Mouse (Mus musculus) heart, adult 2 months (tissue): ENCODE results near the gene Mutyh. TPM values are rescaled to one million over a fixed set of nuclear protein-coding genes. Genes with fewer than 3 reads are reported as not detected.

Experiments used
- DNase-seq, 2 experiments: peaks; one replicate each; pipeline ENCODE4 v3.0.0; 2021
- H3K27ac ChIP-seq: fragments of 200-600 bp; 2 replicates; pipeline ENCODE4 v1.8.1; 2022
- H3K27me3 ChIP-seq: fragments of 200-500 bp; 2 replicates; pipeline ENCODE4 v1.6.1; 2012; ENCODE audit warnings: mild to moderate bottlenecking, low read length, inconsistent platforms, mixed read lengths; ENCODE audit not compliant: control insufficient read depth, insufficient read depth
- H3K36me3 ChIP-seq: fragments of 200-500 bp; 2 replicates; pipeline ENCODE4 v1.6.1; 2012; ENCODE audit warnings: low read length, inconsistent platforms; ENCODE audit not compliant: control insufficient read depth, insufficient read depth
- H3K4me1 ChIP-seq: fragments of 200-500 bp; 2 replicates; pipeline ENCODE4 v1.6.1; 2011; ENCODE audit warnings: low read length; ENCODE audit not compliant: control insufficient read depth, insufficient read depth
- H3K4me3 ChIP-seq: fragments of 200-600 bp; 2 replicates; pipeline ENCODE4 v1.8.1; 2022
- H3K79me2 ChIP-seq: fragments of 200-500 bp; replicated peaks from 2 replicates; pipeline ENCODE4 v1.6.1; 2012; ENCODE audit warnings: mild to moderate bottlenecking, inconsistent platforms, low read length, moderate library complexity, mixed read lengths; ENCODE audit not compliant: control insufficient read depth, insufficient read depth
- H3K9ac ChIP-seq: fragments of 200-500 bp; 2 replicates; pipeline ENCODE4 v1.6.1; 2012; ENCODE audit warnings: low read depth, mild to moderate bottlenecking, control low read depth, inconsistent platforms, low read length, mixed read lengths
- CTCF ChIP-seq: fragments of 200-600 bp; IDR thresholded peaks from 2 replicates; pipeline ENCODE4 v1.8.1; 2022; ENCODE audit warnings: antibody characterized with exemption, mild to moderate bottlenecking, moderate library complexity
- EP300 ChIP-seq: fragments of 200-500 bp; IDR thresholded peaks from 2 replicates; pipeline ENCODE4 v1.6.1; 2011; ENCODE audit warnings: low read depth, low read length, control low read depth; ENCODE audit not compliant: insufficient read depth
- POLR2A ChIP-seq: fragments of 200-500 bp; IDR thresholded peaks from 2 replicates; pipeline ENCODE4 v1.6.1; 2011; ENCODE audit warnings: mild to moderate bottlenecking, low read depth, low read length, control low read depth; ENCODE audit not compliant: insufficient read depth
- WGBS: fragments of 180-500 bp; shearing (Covaris S2); methylation state at CpG from one replicate; pipeline ENCODE4 v1.1.7; 2018; 5-methylcytosine and 5-hydroxymethylcytosine counted together
- intact Hi-C: fragments of 180-260 bp; cut with DNase I; formaldehyde crosslinking; loops from one replicate; pipeline ENCODE4 v1.15.1; 2025
- polyA plus RNA-seq: library from polyadenylated mRNA; depleted of rRNA; stranded (reverse); fragments of >200 nt; gene quantifications from 2 replicates; pipeline ENCODE4 v1.2.3, GENCODE M21; 2012
- total RNA-seq, 2 experiments: library from RNA; stranded (reverse); gene quantifications; 2 replicates each; pipeline ENCODE4 v1.2.3; 2021

The Mutyh gene
- total and polyA plus RNA-seq, 3 experiments = 1.2 to 3.7 (median 1.5) TPM

- no peaks in the 10 kb centered on the region for H3K4me1 ChIP-seq
- no peak overlapping the region for H3K27ac ChIP-seq
- H3K27me3 ChIP-seq = no peaks in the 10 kb centered on the region
- H3K9ac ChIP-seq = no peak overlapping the region
- TF ChIP-seq CTCF = no peak
- no peak for TF ChIP-seq EP300
- TF ChIP-seq POLR2A = no peak
- intact Hi-C loops = no loop called here
- WGBS = 81% methylated on average over 5 of the region's 5 CpGs
- H3K4me3 ChIP-seq = no peak overlapping the region
- H3K36me3 ChIP-seq = no peaks in the 10 kb centered on the region
- no peaks in the 10 kb centered on the region for H3K79me2 ChIP-seq
- DNase-seq = no peak
Measured at GRCm38 (mm10) chr4:116815276-116815675, 7.8 kb downstream of the Mutyh start.

DNA sequence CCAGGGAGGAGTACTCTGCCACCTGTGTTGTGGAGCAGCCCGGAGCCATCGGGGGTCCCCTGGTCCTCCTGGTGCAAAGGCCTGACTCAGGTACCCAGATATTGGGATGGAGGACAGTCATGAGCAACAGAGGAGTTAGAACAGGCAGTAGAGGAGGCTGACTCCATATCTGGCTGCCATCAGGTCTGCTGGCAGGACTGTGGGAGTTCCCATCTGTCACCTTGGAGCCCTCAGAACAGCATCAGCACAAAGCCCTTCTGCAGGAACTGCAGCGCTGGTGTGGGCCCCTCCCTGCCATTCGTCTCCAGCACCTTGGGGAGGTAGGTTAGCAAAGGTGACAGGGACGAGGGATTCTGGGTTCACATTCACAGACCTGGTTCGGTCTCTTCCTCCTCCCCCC lies 10.0 kb downstream of the Mutyh start:
- no peak overlapping the region for H3K27ac ChIP-seq
- peaks cover 1% of the 10 kb centered on the region; the same call in 1 of the 2 replicates for H3K4me1 ChIP-seq
- no peak for DNase-seq
- H3K36me3 ChIP-seq = no peaks in the 10 kb centered on the region
- H3K9ac ChIP-seq = no peak overlapping the region
- TF ChIP-seq POLR2A = no peak
- TF ChIP-seq EP300 = no peak
- no peak for TF ChIP-seq CTCF
- intact Hi-C loops = no loop called here
- WGBS = 94% methylated on average over 6 of the region's 6 CpGs
- no peak overlapping the region for H3K4me3 ChIP-seq
- H3K79me2 ChIP-seq = no peaks in the 10 kb centered on the region
- no peaks in the 10 kb centered on the region for H3K27me3 ChIP-seq

DNA sequence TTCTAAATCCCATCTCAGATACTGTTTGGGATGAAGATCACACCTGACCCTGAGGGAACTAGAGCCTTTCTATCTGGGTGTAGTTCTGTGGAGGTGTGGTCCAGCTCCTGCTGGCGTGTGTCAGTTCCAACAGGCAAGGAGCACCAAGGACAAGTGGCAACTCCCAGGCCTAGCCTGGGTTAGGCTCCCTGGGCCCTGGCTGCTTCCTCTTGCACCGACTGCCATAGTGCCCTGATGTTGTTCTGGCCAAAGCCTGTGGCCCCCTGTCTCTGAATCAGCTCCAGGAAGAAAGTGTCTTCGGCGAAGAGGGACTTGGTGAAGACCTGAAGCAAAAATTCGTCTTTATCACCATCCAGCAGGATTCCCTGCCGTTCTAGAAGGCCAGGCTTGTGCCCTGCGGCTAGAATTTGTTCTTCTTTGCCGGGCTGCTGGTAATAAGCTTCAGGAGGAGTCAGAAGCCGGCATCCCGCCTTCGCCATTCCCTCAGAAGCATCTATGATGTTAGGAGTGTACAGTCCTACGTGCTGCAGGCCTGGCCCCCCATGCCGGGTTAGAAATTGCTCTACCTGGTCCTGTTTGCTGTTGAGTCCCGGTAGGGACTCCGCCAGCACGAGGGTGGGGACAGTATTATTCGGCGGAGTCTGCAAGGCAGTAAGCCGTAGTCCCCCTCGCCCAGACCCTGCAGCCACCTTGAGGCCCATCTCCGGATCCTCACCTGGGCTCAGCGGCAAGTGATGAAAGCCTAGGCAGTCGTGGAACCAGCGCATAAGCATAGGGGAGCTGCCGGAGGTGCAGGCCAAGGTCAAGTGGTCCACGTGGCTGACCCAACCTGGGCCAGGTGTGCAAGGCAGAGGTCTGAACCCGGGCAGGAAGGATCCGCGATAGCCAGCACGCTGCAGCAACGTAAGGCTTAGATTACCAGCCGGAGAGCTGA lies 12.7 kb downstream of the Mutyh start:
- no peaks in the 10 kb centered on the region for H3K79me2 ChIP-seq
- TF ChIP-seq EP300 = no peak
- no peak for TF ChIP-seq CTCF
- no peak for TF ChIP-seq POLR2A
- WGBS = 42% methylated on average over 32 of the region's 32 CpGs
- no peak for DNase-seq
- intact Hi-C loops = no loop called here
- H3K27me3 ChIP-seq = no peaks in the 10 kb centered on the region
- peak overlapping the region; percentile 54; the same call in 1 of the 2 replicates for H3K4me3 ChIP-seq
- peaks cover 2% of the 10 kb centered on the region; the same call in 1 of the 2 replicates for H3K4me1 ChIP-seq
- H3K36me3 ChIP-seq = no peaks in the 10 kb centered on the region
- H3K27ac ChIP-seq = no peak overlapping the region
- H3K9ac ChIP-seq = peak overlapping the region; percentile 36; the same call in 1 of the 2 replicates

DNA sequence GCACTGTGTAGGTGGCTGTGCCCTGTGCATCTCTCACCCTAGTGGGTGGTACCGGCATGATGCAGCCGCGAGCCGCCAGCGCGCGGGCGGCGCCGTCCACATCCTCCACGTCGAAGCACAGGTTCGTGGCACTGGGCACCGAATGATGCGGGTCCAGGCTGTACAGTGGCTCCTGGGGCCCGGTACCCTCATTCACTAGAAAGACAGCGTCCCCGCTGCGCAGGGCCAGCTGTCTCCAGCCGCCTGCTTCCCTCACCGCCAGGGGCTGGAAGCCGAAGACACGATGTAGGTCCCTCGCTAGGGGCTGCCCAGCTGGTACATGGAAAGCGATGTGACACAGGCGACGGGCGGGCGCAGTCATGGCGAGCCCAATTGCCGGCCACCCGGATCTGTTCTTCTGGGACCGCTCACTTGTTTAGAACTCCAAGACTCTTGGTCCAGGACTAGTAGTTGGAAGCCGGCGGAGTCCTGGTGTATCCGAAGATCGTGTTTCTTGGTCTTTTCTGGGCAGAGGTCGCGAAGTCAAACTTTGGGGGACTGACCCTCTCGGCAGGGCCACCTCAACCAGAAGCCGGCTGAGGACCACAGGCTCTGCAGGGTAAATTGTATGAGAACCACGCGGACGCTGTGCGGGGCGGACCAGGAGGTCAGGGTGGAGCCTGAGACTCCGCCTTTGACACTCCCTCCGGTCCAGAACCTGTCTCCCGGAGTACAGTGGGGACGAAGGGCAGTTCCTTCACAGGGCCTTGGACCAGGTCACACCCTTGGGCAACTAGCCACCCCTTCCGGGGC lies 13.6 kb downstream of the Mutyh start:
- Histone ChIP-seq H3K9ac (peak overlapping the region; percentile 36), H3K27ac (peak overlapping the region; percentile 68), H3K36me3 (no peaks in the 10 kb centered on the region), H3K79me2 (no peaks in the 10 kb centered on the region), H3K27me3 (no peaks in the 10 kb centered on the region), H3K4me3 (peak overlapping the region; percentile 54), H3K4me1 (peaks cover 2% of the 10 kb centered on the region; the same call in 1 of the 2 replicates)
- DNase-seq = peak; percentile 85 to 87
- under 1% methylated on average over 51 of the region's 51 CpGs for WGBS
- peak; percentile 69 for TF ChIP-seq POLR2A
- peak; percentile 51 for TF ChIP-seq CTCF
- TF ChIP-seq EP300 = 0 out of 2 replicates have a peak, but pooled peaks have one; percentile 51
- intact Hi-C loops = no loop called here

GRCm38 (mm10) chr4:116821694-116822016 lies 14.1 kb downstream of the Mutyh start, which contains the start of gene Hpdl:
Gene Hpdl (minus strand): TSS chr4:116821707.
- H3K9ac ChIP-seq = peak within 1 kb of the TSS; percentile 36
- 12% methylated on average over 9 of the region's 9 CpGs for WGBS
- intact Hi-C loops = no loop called here
- no peaks in the 10 kb centered on the region for H3K36me3 ChIP-seq
- peak within 1 kb of the TSS; percentile 54 for H3K4me3 ChIP-seq
- peak within 1 kb of the TSS; percentile 68 for H3K27ac ChIP-seq
- peaks cover 2% of the 10 kb centered on the region; the same call in 1 of the 2 replicates for H3K4me1 ChIP-seq
- TF ChIP-seq CTCF = no peak
- TF ChIP-seq EP300 = no peak
- no peak for TF ChIP-seq POLR2A
- no peak for DNase-seq
- H3K79me2 ChIP-seq = no peaks in the 10 kb centered on the region
- no peaks in the 10 kb centered on the region for H3K27me3 ChIP-seq
